Mouse (Mus musculus) thymus, postnatal 25 days (tissue): Measurements from ENCODE around the gene Gm17949.

ENCODE experiments used
- DNase-seq: peaks from one replicate; pipeline ENCODE4 v3.0.0; 2022

Gene Gm17949

GRCm38 (mm10) chr17:57051679-57052078 is 40.4 kb downstream of the Gm17949 start:
- peak; percentile 50 for DNase-seq

GRCm38 (mm10) chr17:57056246-57056645 is 45.0 kb downstream of the Gm17949 start:
- no peak for DNase-seq

- no peak for DNase-seq
These were observed 47.7 kb downstream of the Gm17949 start, which contains the start of gene Crb3 for GRCm38 (mm10) chr17:57058891-57059485. Gene Crb3 (plus strand): TSS chr17:57059105.

- DNase-seq: peak; percentile 77
These were observed 48.3 kb downstream of the Gm17949 start, which contains the start of gene Slc25a23 for GRCm38 (mm10) chr17:57059486-57059977. Gene Slc25a23 (minus strand): TSS chr17:57059863.

GRCm38 (mm10) chr17:57060231-57060801 is 49.0 kb downstream of the Gm17949 start:
- peak; percentile 98 for DNase-seq

- no peak for DNase-seq
These were observed 49.8 kb downstream of the Gm17949 start for GRCm38 (mm10) chr17:57061069-57061468.

GRCm38 (mm10) chr17:57062011-57062521 is 50.8 kb downstream of the Gm17949 start:
- peak; percentile 51 for DNase-seq

- DNase-seq: no peak
These were observed 51.3 kb downstream of the Gm17949 start for GRCm38 (mm10) chr17:57062548-57062947.

- DNase-seq: no peak
These were observed 51.8 kb downstream of the Gm17949 start for GRCm38 (mm10) chr17:57063031-57063430.

- DNase-seq: no peak
These were observed 55.6 kb downstream of the Gm17949 start for GRCm38 (mm10) chr17:57066908-57067307.

- DNase-seq: no peak
These were observed 59.0 kb downstream of the Gm17949 start for GRCm38 (mm10) chr17:57070272-57070671.

- no peak for DNase-seq
These were observed 59.4 kb downstream of the Gm17949 start for GRCm38 (mm10) chr17:57070699-57071098.
